Mouse (Mus musculus) olfactory bulb, adult 2 months (tissue): ENCODE measurements at regions not wholly inside any gene's neighbourhood (a gene's known extent, or its start where the extent isn't known, plus 50 kb on each side); places are given as distances from the start of the nearest gene placed in this dataset.

Experiments
- CTCF ChIP-seq: fragments of 200-500 bp; IDR thresholded peaks from 2 replicates; pipeline ENCODE4 v1.5.1; 2012; ENCODE audit warnings: low read depth, mild to moderate bottlenecking, low read length, moderate library complexity; ENCODE audit not compliant: insufficient read depth
- POLR2A ChIP-seq: fragments of 200-500 bp; IDR thresholded peaks from 2 replicates; pipeline ENCODE4 v1.6.1; 2012; ENCODE audit warnings: mild to moderate bottlenecking, low read depth, low read length, moderate library complexity; ENCODE audit not compliant: insufficient read depth

- TF ChIP-seq CTCF (no peak), POLR2A (no peak)
Observed at GRCm38 (mm10) chr2:131761507-131761906, 98.0 kb downstream of the Erv3 start.
